Mouse (Mus musculus) ES-E14 (cell line): Measurements from ENCODE around the gene Slco2a1. TPM values are rescaled to one million over a fixed set of nuclear protein-coding genes. Genes with fewer than 3 reads are reported as not detected.
"Not testable (repeated sequence)": the region's sequence is repeated elsewhere in the genome, so short reads cannot be mapped to it uniquely, and the experiment has no call there.

Experiments used
- DNase-seq: peaks from one replicate; pipeline ENCODE4 v3.0.0-alpha.2; 2013; ENCODE audit warnings: low read depth, low spot score
- H3K27ac ChIP-seq: 2 replicates; pipeline ENCODE4 v1.5.1; 2012; ENCODE audit warnings: low read depth, mild to moderate bottlenecking, low read length, moderate library complexity, mixed read lengths; ENCODE audit not compliant: poor library complexity, insufficient read depth, severe bottlenecking
- H3K36me3 ChIP-seq: 2 replicates; pipeline ENCODE4 v1.6.1; 2012; ENCODE audit warnings: mild to moderate bottlenecking, low read length, moderate library complexity, mixed read lengths; ENCODE audit not compliant: control insufficient read depth, poor library complexity, insufficient read depth, severe bottlenecking
- H3K4me1 ChIP-seq, 2 experiments: fragments of 150-350 bp in 1 of 2; sonication (generic) in 1 of 2; 2 replicates each; pipeline ENCODE4 v1.6.1; 2012; ENCODE audit warnings: low read length in 2 of 2, mild to moderate bottlenecking in 1 of 2, mixed read lengths in 1 of 2; ENCODE audit not compliant: control insufficient read depth in 2 of 2, insufficient read depth in 2 of 2, poor library complexity in 1 of 2
- H3K4me3 ChIP-seq, 2 experiments: fragments of 150-350 bp in 1 of 2; sonication (generic) in 1 of 2; 2 replicates each; pipeline ENCODE4 v1.5.1; 2012; ENCODE audit warnings: low read length in 2 of 2, low read depth in 1 of 2, mild to moderate bottlenecking in 1 of 2, mixed read lengths in 1 of 2; ENCODE audit not compliant: insufficient read depth in 1 of 2, poor library complexity in 1 of 2, severe bottlenecking in 1 of 2
- H3K9ac ChIP-seq: 2 replicates; pipeline ENCODE4 v1.6.1; 2012; ENCODE audit warnings: low read depth, mild to moderate bottlenecking, low read length, mixed read lengths; ENCODE audit not compliant: poor library complexity, insufficient read depth, severe bottlenecking
- H3K9me3 ChIP-seq: fragments of 150-350 bp; sonication (generic); 2 replicates; pipeline ENCODE4 v1.6.1; 2012; ENCODE audit warnings: low read depth, mild to moderate bottlenecking, low read length; ENCODE audit not compliant: control insufficient read depth, insufficient read depth
- CHD2 ChIP-seq: IDR thresholded peaks from 2 replicates; pipeline ENCODE4 v1.6.1; 2014; ENCODE audit warnings: mild to moderate bottlenecking, low read depth, low read length, inconsistent platforms
- HCFC1 ChIP-seq: IDR thresholded peaks from 2 replicates; pipeline ENCODE4 v1.6.1; 2012; ENCODE audit warnings: low read length, inconsistent platforms, borderline replicate concordance; ENCODE audit not compliant: insufficient read depth
- MAFK ChIP-seq: IDR thresholded peaks from 2 replicates; pipeline ENCODE4 v1.6.1; 2014; ENCODE audit warnings: mild to moderate bottlenecking, low read depth, low read length, inconsistent platforms; ENCODE audit not compliant: insufficient read depth
- ZC3H11A ChIP-seq: IDR thresholded peaks from 2 replicates; pipeline ENCODE4 v1.6.1; 2012; ENCODE audit warnings: low read depth, mild to moderate bottlenecking, inconsistent platforms, low read length, borderline replicate concordance
- ZNF384 ChIP-seq: IDR thresholded peaks from 2 replicates; pipeline ENCODE4 v1.6.1; 2012; ENCODE audit warnings: low read depth, low read length, inconsistent platforms
- in situ Hi-C, 2 experiments: fragments of 600-800 bp; cut with MboI; formaldehyde crosslinking; loops; one replicate each; pipeline ENCODE4 v1.15.1; 2025; ENCODE audit warnings: low sequenced_read_pairs in 2 of 2, inconsistent platforms in 1 of 2; ENCODE audit not compliant: unreplicated experiment in 2 of 2
- total RNA-seq: library from RNA; depleted of rRNA; stranded (reverse); fragments of 300-350 nt; gene quantifications from 2 replicates; pipeline ENCODE4 v1.2.3, GENCODE M21; 2012

The Slco2a1 gene
- total RNA-seq, 1 experiment: 2.2 TPM

DNA sequence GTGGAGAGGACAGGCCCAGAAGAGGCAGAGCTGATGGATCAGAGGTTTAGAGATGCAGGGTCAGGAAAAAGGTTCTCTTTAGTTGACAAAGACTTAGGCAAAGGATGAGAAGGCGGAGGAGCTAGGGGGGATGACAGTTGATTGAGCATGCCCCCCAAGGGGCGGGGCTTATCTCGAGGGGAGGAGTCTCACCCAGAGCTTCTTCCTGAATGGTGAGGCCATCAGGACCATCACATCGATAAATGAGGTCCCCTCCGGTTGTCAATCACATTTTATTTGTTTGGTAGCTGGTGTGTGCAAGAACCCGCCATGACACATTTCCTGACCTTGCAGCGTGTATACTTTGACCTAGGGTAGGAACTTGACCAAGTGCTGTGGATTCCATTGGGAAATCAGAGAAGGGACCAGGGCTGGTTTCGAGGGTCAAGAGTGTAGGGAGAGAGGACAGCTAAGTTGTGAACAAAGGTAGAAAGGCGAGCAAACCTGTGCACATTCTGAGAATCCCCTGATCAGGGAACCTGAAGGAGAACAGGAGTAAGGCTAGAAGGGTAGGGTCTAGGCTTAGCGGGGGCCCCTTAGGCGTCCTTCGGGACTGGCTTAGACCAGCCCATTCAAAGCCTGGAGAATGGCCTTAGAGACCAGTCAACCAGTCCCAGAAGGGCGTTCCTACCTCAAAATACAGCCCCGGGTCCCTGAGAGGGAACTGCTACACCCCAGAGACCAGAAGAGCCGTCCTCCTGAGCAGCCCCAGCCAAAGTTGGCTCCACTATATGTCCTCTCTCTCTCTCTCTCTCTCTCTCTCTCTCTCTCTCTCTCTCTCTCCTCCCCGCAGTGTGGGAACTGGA is 102.7 kb downstream of the Slco2a1 start:
- Histone ChIP-seq H3K9ac (no peak overlapping the region), H3K36me3 (no peaks in the 10 kb centered on the region), H3K4me1 (peaks cover 1 to 4% of the 10 kb centered on the region in 2 experiments; a peak in 2 of 4 replicates), H3K4me3 (no peak overlapping the region), H3K9me3 (no peaks in the 10 kb centered on the region), H3K27ac (no peak overlapping the region)
- DNase-seq: no peak
- in situ Hi-C loops: no loop called here
- TF ChIP-seq CHD2: no peak
- no peak for TF ChIP-seq ZC3H11A
- no peak for TF ChIP-seq ZNF384
- TF ChIP-seq MAFK: no peak
- TF ChIP-seq HCFC1: no peak

GRCm38 (mm10) chr9:103092248-103092647 is 103.7 kb downstream of the Slco2a1 start:
- Histone ChIP-seq H3K9ac (no peak overlapping the region), H3K27ac (no peak overlapping the region), H3K4me1 (peaks cover 1 to 4% of the 10 kb centered on the region in 2 experiments; a peak in 2 of 4 replicates), H3K4me3 (peak overlapping the region; percentile 51 to 67; a peak in 3 of 4 replicates), H3K9me3 (no peaks in the 10 kb centered on the region), H3K36me3 (no peaks in the 10 kb centered on the region)
- 0 out of 2 replicates have a peak, but pooled peaks have one; percentile 20 for TF ChIP-seq HCFC1
- TF ChIP-seq MAFK: no peak
- peak; percentile 46; the same call in 1 of the 2 replicates for TF ChIP-seq ZC3H11A
- in situ Hi-C loops: no loop called here
- DNase-seq: peak; percentile 66

GRCm38 (mm10) chr9:103093681-103094080 is 105.2 kb downstream of the Slco2a1 start:
- H3K4me1 ChIP-seq: peaks cover 1 to 4% of the 10 kb centered on the region in 2 experiments; a peak in 2 of 4 replicates
- no peak overlapping the region for H3K4me3 ChIP-seq
- no peak overlapping the region for H3K27ac ChIP-seq
- H3K9me3 ChIP-seq: no peaks in the 10 kb centered on the region
- no peak overlapping the region for H3K9ac ChIP-seq
- TF ChIP-seq CHD2 (no peak), HCFC1 (no peak), ZC3H11A (no peak), MAFK (no peak), ZNF384 (no peak)
- no peak for DNase-seq
- no peaks in the 10 kb centered on the region for H3K36me3 ChIP-seq
- in situ Hi-C loops: no loop called here

GRCm38 (mm10) chr9:103108341-103108798 is 119.9 kb downstream of the Slco2a1 start:
- H3K4me1 ChIP-seq, DNase-seq, H3K27ac ChIP-seq, H3K9me3 ChIP-seq, H3K9ac ChIP-seq, H3K36me3 ChIP-seq, H3K4me3 ChIP-seq, in situ Hi-C loops: not testable (repeated sequence)
